Mouse (Mus musculus) ZHBTc4 (cell line): ENCODE results near the gene Pth2r.

Experiments
- DNase-seq: peaks from one replicate; pipeline ENCODE4 v3.0.0-alpha.2; 2011; ENCODE audit warnings: low read depth, low spot score

Gene Pth2r

DNA sequence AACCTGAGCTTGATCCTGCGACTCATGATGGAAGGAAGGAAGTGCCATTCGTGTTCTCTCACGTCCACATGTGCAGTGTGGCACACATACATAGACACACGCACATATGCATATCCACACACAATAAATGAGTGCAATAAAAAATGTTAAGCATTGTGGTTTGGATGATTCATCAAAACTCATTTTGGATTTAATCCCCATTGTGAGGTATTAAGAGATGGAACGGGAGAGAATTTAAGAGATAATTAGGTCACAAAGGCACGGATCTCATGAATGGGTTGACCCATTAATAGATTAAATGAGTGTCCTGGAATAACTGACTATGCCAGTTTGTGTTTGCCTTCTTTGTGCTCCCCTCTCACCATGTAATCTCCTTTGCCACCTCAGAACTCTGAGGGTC, at the start of gene Pth2r:
Gene Pth2r, plus strand, starts transcription at position 301 of the 400 bp plus-strand sequence.
- no peak for DNase-seq

DNA sequence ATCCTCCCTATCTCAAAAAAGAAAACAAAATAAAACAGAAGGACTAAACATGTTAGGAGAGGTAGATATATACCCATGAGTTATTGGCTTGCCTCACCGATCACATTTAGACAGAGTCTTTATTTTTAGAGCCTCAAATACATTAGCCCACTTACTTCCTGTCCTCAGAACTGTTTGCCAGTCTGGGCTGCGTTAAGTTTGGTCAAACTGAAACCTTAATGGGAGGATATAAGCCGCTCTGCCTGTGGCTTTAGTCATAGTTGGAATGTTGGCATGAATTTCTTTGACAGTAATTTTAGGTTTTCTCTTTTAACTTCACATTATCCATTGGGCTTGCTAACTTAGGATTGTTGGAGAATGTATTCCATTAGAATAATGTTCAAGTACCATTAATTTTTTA, 44.1 kb upstream of the Pth2r start:
- no peak for DNase-seq

DNA sequence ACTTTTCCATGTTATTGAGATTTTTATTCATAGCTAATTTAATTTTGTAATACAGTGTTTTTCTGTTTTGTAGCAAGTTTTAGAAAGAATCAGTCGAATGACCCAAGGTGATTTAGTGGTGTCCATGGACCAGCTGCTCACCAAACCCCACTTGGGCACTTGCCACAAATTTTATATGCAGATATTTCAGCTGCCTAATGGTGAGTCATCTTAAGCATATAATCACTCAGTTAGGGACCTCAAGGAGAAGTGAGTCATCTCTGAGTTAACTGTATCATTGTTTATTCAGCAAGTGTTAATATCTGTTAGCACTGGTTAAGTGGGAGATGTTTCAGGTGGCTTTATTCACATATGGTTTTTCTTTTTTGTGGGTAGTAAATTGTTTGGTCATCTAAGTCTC, 36.2 kb upstream of the Pth2r start:
- no peak for DNase-seq

DNA sequence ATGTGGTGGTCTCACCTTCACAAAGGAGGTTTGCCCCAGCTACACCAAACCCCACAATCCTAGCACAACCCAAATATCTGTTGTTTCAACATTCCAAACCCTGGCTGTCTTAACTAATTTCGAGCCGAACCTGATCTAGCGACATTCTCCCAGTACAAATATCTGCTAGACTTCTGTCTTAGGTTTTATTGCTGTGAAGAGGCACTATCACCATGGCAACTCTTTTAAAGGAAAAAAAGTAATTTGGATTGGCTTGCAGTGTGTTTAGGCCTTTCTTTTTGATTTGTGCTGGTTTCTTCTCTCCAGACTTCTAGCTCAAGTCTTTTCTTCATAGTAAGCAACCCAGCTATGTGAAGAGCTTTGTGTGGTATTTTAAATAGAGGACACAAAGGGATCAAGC, 1.4 kb upstream of the Pth2r start:
- no peak for DNase-seq

DNA sequence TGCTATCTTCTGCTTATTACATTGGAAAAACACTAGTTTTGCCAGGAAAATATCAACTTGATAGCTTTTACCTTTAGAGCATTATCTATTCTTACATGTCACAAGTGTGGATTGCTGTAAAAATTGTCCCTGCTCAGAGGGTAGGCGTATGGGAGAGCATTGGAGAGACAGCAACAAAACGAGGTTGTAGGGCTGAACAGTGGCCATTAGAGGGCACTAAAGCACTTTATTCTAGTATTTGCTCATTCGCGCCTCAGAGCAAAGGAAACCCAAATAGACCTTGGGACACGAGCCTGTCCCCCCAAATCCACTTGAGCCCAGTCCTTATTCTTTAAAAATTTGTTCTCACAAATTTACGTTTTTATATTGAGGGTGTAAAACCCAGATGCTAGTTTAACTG, 910 bp downstream of the Pth2r start:
- DNase-seq = peak; percentile 60

DNA sequence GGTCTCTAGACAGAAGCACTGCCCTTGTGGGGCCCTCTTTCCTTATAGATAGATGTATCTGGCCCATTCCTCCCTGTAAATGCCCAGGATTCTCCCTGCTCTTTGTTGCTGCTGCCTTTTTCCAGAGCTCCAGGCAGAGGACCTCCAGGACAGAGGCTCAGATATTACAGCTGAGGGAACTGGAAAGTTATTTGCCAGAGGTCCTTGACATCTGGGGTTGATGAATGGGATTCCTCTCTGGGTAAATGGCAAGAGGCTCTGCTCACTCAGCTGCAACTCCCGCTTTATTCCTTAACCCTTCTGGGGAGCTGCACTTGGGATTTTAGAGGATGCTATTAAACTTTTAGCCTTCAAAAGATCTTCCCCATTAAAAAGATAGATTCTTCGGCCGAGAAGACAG, 26.6 kb downstream of the Pth2r start:
- no peak for DNase-seq

DNA sequence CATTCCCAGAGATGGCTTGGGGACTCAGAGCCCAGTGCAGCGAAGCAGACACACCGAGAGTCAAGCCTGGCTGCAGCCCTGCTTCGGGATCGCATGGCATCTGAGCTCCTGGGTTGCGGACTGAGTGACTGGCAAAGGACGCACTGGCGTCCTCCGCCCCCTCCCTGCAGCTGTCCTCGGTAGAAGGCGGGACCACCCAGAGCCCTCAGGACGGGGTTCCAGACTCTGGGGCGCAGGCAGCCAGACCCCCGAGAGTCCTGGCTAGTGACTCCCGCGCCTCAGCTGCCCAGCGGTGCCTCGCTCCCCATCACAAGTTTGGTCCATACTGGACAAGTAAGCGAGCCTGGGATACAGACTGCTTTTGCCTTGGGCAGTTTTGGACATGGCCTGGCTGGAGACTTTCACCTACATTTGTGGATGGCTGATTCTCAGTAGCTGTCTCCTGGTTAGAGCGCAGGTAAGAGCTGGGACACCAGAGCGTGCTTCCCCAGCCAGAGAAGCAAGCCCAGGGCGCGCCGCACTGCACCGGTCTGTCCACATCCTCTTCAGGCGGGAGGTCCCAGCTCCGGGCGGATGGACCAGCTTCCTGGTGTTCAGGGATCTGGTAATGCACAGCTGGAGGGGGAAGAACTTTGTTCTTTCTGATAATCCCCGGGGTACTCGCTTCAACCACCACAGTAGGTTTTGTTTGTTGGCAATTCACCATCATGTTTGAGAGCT, 29.5 kb downstream of the Pth2r start:
- peak; percentile 38 for DNase-seq

DNA sequence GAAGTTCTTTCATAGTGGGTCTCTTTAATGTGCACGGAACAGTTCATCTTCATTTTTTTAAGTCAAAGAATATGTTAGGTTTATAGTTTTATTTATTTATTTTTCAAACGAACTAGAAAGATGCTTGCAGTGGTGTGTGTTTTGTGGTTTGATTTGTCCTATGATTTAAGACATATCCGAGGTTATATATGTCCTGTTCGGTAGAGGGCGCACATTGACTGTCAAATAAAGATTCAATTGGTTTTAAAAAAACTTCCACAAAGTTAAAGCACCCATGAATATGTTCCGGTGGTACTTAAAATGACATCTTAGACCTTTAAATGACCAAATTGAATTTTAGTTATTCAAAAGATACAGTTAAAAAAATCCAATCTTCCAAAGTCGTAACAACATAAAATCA, 30.3 kb downstream of the Pth2r start:
- peak; percentile 62 for DNase-seq

DNA sequence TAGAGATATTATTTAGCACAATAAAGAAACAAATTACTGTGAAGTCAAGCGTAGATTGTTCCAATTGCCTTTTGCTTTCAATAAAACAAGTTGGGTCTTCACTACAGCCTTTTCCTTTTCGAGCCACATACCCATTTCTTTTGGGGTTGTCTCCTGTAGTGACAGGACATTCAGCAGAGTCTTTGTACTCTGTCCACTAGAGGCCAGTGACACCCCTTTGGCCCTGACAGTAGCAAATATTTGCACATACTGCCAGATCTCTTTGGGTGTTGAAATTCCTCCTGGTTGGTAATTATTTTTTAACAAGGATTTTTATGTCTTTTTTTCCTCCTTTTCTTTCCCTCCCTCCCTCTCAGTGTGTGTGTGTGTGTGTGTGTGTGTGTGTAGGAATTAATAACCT, 31.0 kb downstream of the Pth2r start:
- DNase-seq = no peak

DNA sequence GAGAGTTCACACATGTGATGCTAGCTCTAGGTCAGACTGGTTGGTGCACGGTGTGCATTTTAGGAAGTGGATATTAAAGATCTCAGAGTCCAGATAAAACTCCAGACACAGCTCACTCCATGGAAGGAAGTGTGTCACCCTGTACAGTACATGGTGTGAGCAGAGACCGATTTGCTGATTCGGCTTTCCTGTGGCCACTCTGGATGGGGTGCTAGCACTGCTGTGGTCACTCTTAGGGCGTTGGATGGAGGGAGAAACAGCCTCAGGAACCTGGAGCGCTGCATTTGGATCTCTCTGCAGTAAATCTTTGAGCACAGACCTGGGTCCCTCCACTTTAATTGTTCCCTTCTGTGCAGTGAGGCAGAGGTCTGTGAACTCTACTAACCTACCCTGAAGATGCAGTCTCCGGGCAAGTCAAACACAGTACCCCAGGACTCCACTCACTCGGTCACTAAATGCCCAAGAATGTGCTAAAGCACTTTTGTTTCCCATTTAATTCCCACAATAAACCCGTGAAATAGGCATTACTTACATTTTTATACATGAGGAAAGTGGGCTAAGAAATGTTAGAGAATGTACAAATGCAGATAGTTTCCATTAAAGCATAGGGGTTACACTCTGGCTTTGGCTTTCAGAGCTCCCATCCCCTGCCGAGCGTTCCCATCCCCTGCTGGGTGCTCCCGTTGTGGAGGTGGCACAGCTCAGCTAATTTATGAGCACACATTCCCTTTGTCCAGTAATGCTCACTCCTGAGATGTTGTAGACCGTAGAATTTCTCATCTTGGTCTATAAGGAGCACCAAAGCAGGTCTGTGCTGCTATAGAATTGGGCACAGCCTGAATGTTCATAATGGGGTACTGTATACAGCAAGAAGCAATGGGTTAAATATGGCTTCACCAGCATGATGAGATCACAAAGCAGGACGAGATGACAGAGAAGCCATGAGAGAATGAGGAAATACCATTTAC, 32.5 kb downstream of the Pth2r start:
- no peak for DNase-seq

DNA sequence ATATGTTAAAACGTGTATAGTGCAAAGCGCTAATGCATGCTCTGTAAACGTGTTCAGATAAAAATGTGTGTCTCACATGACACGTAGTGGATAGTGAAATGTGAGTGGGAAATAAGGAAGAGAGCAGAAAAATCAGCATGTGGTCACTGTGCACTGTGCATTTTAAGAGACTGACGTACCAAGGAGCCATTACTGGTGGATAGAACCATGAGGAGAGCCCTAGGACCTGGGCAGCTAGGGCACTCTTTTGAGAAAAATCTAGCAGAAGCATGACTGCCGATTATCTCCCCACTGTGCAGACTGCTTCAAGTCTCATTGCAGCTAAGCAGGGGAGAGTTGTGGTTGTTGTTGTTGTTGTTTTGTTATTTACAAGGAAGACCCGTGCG, 33.2 kb downstream of the Pth2r start:
- DNase-seq = no peak

DNA sequence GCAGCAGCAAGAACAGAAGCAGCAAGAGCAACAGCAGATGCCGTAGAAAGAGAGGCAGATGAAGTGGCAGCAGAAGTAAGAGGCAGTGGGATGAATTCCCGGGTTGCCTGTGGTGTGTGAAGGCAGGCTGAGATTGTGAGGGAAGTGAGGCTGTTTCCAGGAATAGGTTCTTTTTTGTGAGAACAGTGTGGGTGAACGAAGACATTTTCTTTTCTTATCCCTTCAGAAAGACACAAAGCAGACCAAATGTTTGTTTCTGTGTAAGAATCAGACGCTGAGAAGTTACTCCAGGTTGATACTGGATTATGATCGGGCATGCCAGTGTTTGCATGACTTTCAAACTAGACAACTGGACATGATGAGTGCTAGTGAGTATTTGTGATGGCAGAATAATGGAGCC, 52.2 kb downstream of the Pth2r start:
- no peak for DNase-seq

DNA sequence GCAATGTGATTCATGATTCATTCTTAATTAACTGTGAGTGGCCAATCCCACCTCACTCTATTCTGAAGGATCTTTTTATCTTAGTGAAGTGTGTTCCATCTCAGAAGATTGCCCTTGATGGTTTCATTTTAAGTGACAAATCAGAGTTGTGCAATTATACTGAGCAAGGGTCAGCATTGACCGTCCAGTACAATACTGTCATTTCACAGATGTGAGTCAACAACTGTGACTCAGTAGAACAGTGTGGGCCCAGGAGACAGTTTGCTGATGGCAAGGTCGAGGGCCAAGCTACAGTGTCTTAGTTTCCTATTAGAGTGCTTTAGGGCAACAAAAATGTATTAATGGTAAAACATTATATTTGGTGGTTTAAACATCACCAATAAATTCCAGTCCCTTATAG, 55.9 kb downstream of the Pth2r start:
- no peak for DNase-seq

DNA sequence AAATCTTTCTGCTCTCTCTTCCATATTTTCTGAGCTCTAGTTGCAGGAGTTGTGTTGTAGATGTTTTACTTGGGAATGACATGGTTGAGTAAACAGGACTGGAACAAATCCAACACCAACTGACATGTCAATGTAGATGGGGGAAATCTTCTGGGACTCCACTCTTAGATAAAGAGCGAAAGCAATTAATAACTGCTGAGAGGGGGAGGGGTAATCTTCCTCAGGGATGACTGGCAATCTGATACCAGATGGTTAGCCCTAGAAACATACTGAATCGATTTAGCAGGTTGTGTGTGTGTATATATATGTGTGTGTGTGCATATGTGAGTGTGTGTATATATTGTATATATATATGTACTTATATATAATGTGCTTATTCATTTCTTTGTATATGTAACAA, 58.4 kb downstream of the Pth2r start:
- no peak for DNase-seq

DNA sequence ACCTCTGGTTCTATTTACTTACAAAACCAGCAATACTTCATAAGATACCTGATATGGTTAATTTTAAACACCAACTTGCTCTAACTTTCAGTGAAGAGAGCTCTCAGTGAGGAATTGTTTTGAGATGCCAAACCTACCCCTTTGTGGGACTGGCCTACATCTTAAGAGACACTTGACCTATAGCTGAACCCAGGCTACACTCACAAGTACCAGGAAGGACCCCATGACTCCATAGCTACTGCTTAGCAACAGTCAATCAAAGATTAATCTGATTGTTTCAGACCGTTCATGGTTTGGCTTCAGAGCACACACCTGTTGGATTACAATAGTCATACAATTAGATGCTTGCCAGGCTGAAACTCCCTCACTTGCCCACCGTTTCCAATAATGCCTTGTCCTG, 71.1 kb downstream of the Pth2r start:
- no peak for DNase-seq

DNA sequence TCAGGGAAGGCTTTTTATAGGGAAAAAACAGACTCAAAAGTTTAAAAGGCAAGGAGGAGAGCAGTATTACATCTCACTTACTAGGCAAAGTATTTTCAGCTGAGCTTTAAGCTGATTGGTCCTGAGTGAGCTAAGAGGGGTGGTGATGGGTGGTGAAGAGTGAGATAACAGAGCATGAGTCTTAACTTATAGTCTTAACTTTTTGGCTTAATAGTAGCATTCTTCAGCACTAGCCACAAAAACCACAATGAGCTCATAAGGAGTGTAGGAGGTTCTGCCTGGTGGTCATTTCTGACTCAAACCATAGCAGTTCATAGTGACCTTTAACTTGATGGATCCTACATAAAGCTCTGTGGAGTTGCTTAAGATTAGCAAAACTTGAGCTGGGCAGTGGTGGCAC, 72.3 kb downstream of the Pth2r start:
- DNase-seq = no peak

DNA sequence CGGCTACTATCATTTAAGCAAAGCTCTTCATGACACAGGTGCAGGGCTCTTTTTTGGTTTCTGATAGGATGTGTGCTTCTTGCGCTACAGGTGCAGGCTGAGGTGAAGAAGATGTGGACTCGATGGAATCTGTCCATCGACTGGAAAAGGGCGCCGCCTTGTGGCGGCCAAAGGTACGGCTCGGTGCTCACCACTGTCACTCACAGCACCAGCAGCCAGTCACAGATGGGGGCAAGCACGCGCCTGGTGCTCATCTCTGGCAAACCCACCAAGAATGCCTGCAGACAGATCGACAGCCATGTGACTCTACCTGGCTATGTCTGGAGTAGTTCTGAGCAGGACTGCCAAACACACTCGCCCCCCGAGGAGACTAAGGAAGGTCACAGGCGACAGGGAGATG, 106.5 kb downstream of the Pth2r start:
- peak; percentile 85 for DNase-seq

DNA sequence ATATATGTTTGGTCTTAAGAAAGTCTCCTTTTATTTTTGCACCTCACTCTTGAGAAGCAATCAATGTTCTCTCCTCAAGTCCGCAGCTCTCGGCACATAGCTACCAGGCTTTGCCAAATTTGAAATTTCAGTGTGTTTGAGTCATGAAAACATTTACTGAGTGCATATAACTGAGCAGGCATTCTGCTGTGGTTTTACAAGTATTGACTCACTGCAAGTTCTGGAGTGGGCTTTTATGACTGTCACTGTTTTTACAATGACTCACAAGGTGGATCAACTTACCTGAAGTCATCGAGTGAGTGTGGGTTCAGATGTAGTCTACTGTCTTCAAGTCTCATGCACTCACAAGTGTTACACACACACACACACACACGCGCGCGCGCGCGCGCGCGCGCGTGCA, 107.8 kb downstream of the Pth2r start:
- DNase-seq = no peak

DNA sequence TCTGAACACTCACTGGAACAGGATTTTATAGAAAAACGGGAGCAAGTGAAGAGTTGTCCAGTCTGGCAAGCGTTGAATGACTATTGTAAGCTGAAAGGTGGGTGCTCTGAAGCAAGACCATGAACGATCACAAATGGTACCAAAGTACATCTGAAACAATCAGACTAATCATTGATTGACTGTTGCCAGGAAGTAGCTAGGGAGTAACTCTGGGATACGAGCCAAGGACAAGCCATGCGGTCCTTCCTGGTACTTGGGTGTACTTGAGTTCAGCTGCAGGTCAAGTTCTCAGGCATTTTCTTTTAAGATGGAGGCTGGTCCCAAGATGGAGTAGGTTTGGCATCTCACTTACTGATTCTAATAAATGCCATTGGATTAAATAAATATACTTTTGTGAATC, 125.6 kb downstream of the Pth2r start:
- no peak for DNase-seq

DNA sequence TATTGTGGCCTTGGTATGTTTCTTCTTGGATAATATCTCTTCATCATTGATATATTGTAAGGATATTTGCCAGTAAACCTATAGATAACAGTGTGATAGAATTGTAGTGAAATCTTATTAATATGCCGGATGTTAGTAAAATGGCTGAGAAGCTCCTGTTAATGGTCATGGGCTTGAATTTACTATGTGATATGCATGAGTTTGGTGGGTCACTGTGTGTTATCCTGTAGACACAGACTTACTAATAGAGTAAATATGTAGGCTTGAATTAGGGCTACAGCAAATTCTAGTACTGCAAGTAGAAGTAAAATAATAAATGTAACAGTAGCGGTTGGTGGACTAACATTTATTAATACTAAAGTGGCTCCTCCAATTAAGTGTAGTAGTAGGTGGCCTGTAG, 139.1 kb downstream of the Pth2r start:
- no peak for DNase-seq

DNA sequence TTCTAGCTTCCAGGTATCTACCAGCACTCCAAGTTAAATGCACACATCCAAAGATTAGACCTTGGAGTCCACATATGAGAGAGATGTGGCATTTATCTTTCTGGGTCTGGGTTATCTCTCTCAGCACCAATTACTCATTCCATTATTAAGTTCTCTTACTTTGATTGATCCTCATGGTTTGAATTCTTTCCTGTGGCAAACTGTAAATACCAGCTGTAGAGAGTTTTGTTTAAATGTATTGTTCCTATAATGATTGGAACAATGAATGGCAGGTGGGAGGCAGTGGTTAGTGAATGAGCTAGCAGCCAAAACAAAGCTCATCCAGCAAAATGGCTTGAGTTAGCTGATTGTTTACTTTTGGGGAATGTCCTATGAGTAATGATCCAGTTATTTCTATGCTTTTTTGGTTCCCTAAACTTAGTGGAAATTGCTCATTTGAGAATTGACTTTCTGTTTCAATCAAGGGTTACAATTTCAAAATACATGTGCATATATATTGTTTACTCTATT, 140.7 kb downstream of the Pth2r start:
- DNase-seq = peak; percentile 11
